Mouse (Mus musculus): ENCODE data around the gene Tas2r140.

DNA sequence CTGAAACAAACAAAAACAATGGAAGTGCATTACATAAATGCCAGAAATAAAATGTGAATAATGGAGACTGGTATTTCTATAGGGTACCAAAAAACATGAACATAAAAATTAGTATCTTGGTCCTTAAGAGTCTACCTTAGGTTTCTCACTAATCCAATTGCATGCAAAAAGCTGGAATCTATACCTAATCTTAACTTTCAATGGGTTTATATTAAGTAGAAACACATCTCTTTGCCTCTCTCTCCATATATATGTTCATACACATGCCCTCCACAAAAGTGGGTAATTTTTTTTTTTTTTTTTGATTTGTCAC is 48.9 kb upstream of the Tas2r140 start, which contains the start of gene Smim10l1:
- TF ChIP-seq CTCF (IDR thresholded peaks at IDR 0.05; ENCODE audit: borderline replicate concordance, extremely low read depth, insufficient read depth, insufficient read length) (no peak), POLR2A (IDR thresholded peaks at IDR 0.05; ENCODE audit: borderline replicate concordance, extremely low read depth, insufficient read depth, insufficient read length, poor library complexity, severe bottlenecking) (no peak)

All from brain, embryonic 14.5 days (tissue).